8 mouse cellular contexts compared by ENCODE assay signal in genomic region chr11:75563851-75564548, GRCm38 (mm10). TPM values are rescaled to one million over a fixed set of nuclear protein-coding genes. Genes with fewer than 3 reads are reported as not detected.
A peak's percentile ranks its signal among the peaks of the same experiment; 100 is the strongest.
DNase-seq lines count a peak whose midpoint lies in the region; ATAC-seq and TF ChIP-seq lines count a peak whose summit lies in the region.

No protein-coding gene starts in this region.

- WGBS in liver, embryonic 14.5 days (ENCODE audit: insufficient replicate concordance) = 57% methylated on average over 18 of the region's 18 CpGs

- no peak overlapping the region for H3K27ac ChIP-seq in liver, embryonic 14.5 days

- H3K9me3 ChIP-seq in liver, embryonic 14.5 days (ENCODE audit: control insufficient read depth, low read length) = no peaks in the 10 kb centered on the region

- TF ChIP-seq CTCF in liver, embryonic 14.5 days (IDR thresholded peaks at IDR 0.05; ENCODE audit: low read depth) = no peak

- no peaks in the 10 kb centered on the region for H3K27me3 ChIP-seq in liver, embryonic 14.5 days (ENCODE audit: control insufficient read depth, insufficient read depth, low read length)

- H3K4me1 ChIP-seq in liver, embryonic 14.5 days (replicated peaks; ENCODE audit: control insufficient read depth in 2 of 2, insufficient read depth in 2 of 2, low read length in 1 of 2) = peaks cover 0 to 15% of the 10 kb centered on the region in 2 experiments; a peak in 2 of 4 replicates

- no peak overlapping the region for H3K4me2 ChIP-seq in liver, embryonic 14.5 days (ENCODE audit: low read depth)

- H3K4me3 ChIP-seq in liver, embryonic 14.5 days (ENCODE audit: insufficient read depth in 1 of 2, low read depth in 2 of 2, low read length in 2 of 2) = no peak overlapping the region

- ATAC-seq in cerebellum, adult (ENCODE audit: insufficient number of reproducible peaks, low FRiP score, low TSS enrichment) = no peak
- ATAC-seq in liver, embryonic 14.5 days (ENCODE audit: insufficient read depth) = peak; percentile 45; the same call in 1 of the 2 replicates

- H3K36me3 ChIP-seq in liver, embryonic 14.5 days (replicated peaks; ENCODE audit: control insufficient read depth, insufficient read depth, low read depth) = no peaks in the 10 kb centered on the region

- peak; percentile 31 for DNase-seq in cerebellum, adult 11 months
- peak; percentile 72 for DNase-seq in 3134 (ENCODE audit: extremely low read depth, insufficient read length, low spot score)
- DNase-seq in fibroblast of lung, adult 2 months (ENCODE audit: low read depth) = peak; percentile 93
- DNase-seq in liver, embryonic 14.5 days (ENCODE audit: low read depth in 3 of 3, low spot score in 3 of 3) = no peak
- no peak for DNase-seq in right cerebral cortex, postnatal 4 days
- DNase-seq in layer of hippocampus, adult 11-12 months (ENCODE audit: low spot score) = no peak
- no peak for DNase-seq in frontal cortex, adult 2 months (ENCODE audit: extremely low spot score in 1 of 2, low spot score in 1 of 2)

- H3K9ac ChIP-seq in liver, embryonic 14.5 days (replicated peaks) = no peak overlapping the region

- TF ChIP-seq EP300 in liver, embryonic 14.5 days (IDR thresholded peaks at IDR 0.05; ENCODE audit: low read depth) = no peak

RNA-seq across cellular contexts. Expression of gene Pitpna, which starts 23.9 kb away (rescaled TPM):
- 18.1 and 25.5 TPM in 2 replicates for polyA plus RNA-seq in liver, embryonic 14.5 days (2012; rRNA removed)
- polyA plus RNA-seq in liver, embryonic 14.5 days (2014; fragmentation: Nextera tagmentation; extraction: Ambion mirVana) = 32.3 and 35.4 TPM in 2 replicates
- 221 and 251 TPM in 2 replicates for polyA plus RNA-seq in frontal cortex, adult 2 months (2012; rRNA removed)

RNA-seq across cellular contexts. Expression of gene Slc43a2, which starts 32.5 kb away (rescaled TPM):
- polyA plus RNA-seq in liver, embryonic 14.5 days (2012; rRNA removed) = 2.7 and 3.0 TPM in 2 replicates
- 2.4 and 2.8 TPM in 2 replicates for polyA plus RNA-seq in liver, embryonic 14.5 days (2014; fragmentation: Nextera tagmentation; extraction: Ambion mirVana)
- polyA plus RNA-seq in frontal cortex, adult 2 months (2012; rRNA removed) = 26.7 and 26.9 TPM in 2 replicates

RNA-seq across cellular contexts. Expression of gene Scarf1, which starts 50.7 kb away (rescaled TPM):
- polyA plus RNA-seq in liver, embryonic 14.5 days (2012; rRNA removed) = 2.4 and 2.6 TPM in 2 replicates
- polyA plus RNA-seq in liver, embryonic 14.5 days (2014; fragmentation: Nextera tagmentation; extraction: Ambion mirVana) = 1.1 and 2.0 TPM in 2 replicates
- 3.3 and 4.1 TPM in 2 replicates for polyA plus RNA-seq in frontal cortex, adult 2 months (2012; rRNA removed)

RNA-seq across cellular contexts. Expression of gene Rilp, which starts 54.1 kb away (rescaled TPM):
- polyA plus RNA-seq in liver, embryonic 14.5 days (2012; rRNA removed) = 1.6 and 1.7 TPM in 2 replicates
- 2.0 and 2.4 TPM in 2 replicates for polyA plus RNA-seq in liver, embryonic 14.5 days (2014; fragmentation: Nextera tagmentation; extraction: Ambion mirVana)
- 2.0 and 2.9 TPM in 2 replicates for polyA plus RNA-seq in frontal cortex, adult 2 months (2012; rRNA removed)

Comparison
In these comparisons a context has a peak if more than half of its experiments do, and no peak if none do; other contexts are left out.
1. DNase-seq: peak in cerebellum, adult 11 months (single experiment), 3134 (single experiment) and fibroblast of lung, adult 2 months (single experiment); none in liver, embryonic 14.5 days (0 of 3), right cerebral cortex, postnatal 4 days (single experiment), layer of hippocampus, adult 11-12 months (single experiment) and frontal cortex, adult 2 months (0 of 2).